Mouse (Mus musculus): ENCODE results near the gene Ankrd22. TPM values are rescaled to one million over a fixed set of nuclear protein-coding genes. Genes with fewer than 3 reads are reported as not detected.

The Ankrd22 gene
- polyA plus RNA-seq, 1 experiment from 2014 or later, result 0.16 TPM

DNA sequence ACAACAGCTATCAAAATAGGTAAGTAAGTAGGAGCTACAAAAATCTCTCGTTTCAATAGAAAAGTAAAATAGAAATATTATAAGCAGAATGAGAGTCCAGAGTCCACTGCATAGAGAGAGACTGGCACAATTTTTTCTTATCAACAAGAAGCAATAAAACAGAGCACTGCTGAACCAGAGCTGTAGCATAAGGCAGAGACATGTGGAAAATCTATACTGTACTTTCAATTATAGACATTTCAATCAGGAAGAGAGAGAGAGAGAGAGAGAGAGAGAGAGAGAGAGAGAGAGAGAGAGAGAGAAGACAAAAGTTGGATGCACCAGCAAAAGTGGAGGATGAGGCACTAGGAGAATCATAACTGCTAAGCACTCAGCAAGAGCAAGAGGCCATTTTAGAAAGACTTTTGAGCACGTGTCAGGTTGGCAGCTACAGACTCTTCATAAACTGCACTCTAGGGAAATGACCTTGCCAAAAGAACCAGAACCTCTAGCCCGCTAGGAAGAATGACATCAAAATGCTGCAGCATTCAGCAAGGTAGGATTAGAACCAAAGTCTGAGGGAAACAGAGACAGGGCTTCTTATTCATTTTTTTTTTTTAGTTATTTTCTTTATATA is 26.3 kb downstream of the Ankrd22 start:
- Histone ChIP-seq H3K27ac (no peak overlapping the region), H3K27me3 (no peaks in the 10 kb centered on the region), H3K4me3 (replicated peaks) (no peak overlapping the region), H3K4me2 (no peak overlapping the region), H3K9ac (no peak overlapping the region), H3K9me3 (replicated peaks) (no peaks in the 10 kb centered on the region), H3K36me3 (no peaks in the 10 kb centered on the region), H3K4me1 (replicated peaks) (no peaks in the 10 kb centered on the region)
- 51% methylated on average over 3 of the region's 3 CpGs for WGBS (ENCODE audit: insufficient replicate concordance)
- ATAC-seq (ENCODE audit: low read depth) (no peak), DNase-seq (no peak)

DNA sequence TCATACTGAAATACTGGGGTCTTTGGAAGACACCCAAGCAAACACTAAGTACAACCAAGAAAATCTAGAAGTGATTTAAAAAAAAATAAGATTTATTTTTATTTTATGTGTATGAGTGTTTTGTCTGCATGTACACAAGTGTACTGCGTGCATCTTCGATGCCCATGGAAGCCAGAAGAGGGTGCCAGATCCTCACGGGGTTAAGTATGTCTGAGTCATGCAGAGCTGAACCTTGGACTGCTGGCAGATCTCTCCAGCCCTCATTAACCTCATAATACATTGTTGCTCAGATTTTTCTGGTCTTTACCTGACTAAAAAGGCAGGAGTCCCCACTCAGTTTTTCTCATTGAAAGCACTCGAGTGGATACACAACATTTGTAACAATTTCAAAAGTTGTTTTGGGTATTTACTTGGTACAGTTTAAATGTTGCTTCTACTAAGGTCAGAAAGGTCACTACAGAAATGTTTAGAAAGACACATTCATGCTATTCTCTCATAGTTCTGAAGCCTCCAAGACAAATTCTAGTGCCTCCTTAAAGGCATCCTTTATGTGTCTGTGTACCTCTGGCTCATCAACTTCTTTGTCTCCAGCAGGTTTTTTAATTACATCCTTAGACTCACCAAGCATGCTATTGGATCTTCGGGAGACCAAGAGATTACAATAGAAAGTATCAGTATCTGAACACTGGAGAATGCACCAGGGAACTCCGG is 27.0 kb downstream of the Ankrd22 start:
- Histone ChIP-seq H3K9ac (no peak overlapping the region), H3K36me3 (no peaks in the 10 kb centered on the region), H3K4me1 (replicated peaks) (no peaks in the 10 kb centered on the region), H3K9me3 (replicated peaks) (no peaks in the 10 kb centered on the region), H3K27ac (no peak overlapping the region), H3K4me3 (replicated peaks) (no peak overlapping the region), H3K4me2 (no peak overlapping the region), H3K27me3 (no peaks in the 10 kb centered on the region)
- ATAC-seq (ENCODE audit: low read depth) (no peak), DNase-seq (no peak)
- WGBS (ENCODE audit: insufficient replicate concordance), result 62% methylated on average over 6 of the region's 6 CpGs

DNA sequence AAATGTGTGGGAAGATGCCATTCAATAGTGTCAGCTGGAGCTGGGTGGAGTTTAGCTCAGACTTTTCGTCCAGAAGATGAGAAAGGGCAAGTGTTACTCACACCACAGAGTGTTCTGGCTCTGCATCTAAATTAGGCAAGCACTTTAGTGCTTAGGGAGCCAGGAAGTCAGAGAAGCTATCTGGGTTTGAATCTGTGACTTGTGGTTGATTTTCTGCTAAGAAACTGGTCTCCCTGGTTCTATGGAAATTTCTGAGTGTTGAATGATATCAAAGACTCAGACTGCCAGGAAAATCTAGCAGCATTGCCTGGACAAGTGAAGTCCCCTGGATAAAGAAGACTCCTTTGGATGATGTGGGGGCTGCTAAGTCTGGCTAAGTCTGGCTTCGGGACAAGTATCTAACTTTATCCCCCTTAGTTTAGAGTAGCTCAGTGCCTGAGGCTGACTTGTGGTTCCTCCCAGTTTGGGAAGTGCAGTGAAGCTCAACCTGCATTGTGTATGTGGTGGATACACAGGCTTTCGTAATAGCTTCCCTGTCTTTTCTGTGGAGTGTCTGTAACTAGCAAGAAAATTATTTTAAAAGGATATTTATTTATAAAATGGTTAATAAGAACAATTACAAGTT is 45.6 kb downstream of the Ankrd22 start:
- Histone ChIP-seq H3K27me3 (no peaks in the 10 kb centered on the region), H3K9me3 (replicated peaks) (no peaks in the 10 kb centered on the region), H3K36me3 (no peaks in the 10 kb centered on the region), H3K4me2 (no peak overlapping the region), H3K27ac (no peak overlapping the region), H3K4me1 (replicated peaks) (no peaks in the 10 kb centered on the region), H3K9ac (no peak overlapping the region), H3K4me3 (replicated peaks) (no peak overlapping the region)
- no peak for DNase-seq
- no peak for ATAC-seq (ENCODE audit: low read depth)
- 26% methylated on average over 3 of the region's 3 CpGs for WGBS (ENCODE audit: insufficient replicate concordance)

DNA sequence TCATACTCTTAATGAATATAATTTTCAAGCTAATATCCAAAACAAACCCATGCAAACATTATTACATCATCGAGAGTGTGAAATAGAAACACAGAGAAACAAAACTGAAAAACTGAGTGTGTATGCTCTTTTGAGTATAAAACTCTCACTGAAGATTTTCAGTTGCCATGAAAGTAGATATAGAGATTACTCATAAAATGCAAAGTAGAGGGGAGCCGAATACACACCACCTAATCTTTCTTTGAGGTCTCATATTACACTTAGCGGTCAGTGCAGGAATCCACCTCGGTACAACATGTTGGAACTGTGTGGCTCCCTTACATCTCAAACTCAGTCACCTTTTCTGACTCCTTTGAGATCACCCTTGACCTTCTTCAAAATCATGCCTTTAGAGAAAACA is 46.2 kb downstream of the Ankrd22 start:
- no peak overlapping the region for H3K9ac ChIP-seq
- ATAC-seq (ENCODE audit: low read depth) (no peak), DNase-seq (no peak)
- WGBS (ENCODE audit: insufficient replicate concordance), result 68% methylated on average over 4 of the region's 4 CpGs
- no peaks in the 10 kb centered on the region for H3K36me3 ChIP-seq
- no peak overlapping the region for H3K4me3 ChIP-seq (replicated peaks)
- no peak overlapping the region for H3K4me2 ChIP-seq
- H3K4me1 ChIP-seq (replicated peaks), result no peaks in the 10 kb centered on the region
- no peak overlapping the region for H3K27ac ChIP-seq
- H3K9me3 ChIP-seq (replicated peaks), result no peaks in the 10 kb centered on the region
- no peaks in the 10 kb centered on the region for H3K27me3 ChIP-seq

DNA sequence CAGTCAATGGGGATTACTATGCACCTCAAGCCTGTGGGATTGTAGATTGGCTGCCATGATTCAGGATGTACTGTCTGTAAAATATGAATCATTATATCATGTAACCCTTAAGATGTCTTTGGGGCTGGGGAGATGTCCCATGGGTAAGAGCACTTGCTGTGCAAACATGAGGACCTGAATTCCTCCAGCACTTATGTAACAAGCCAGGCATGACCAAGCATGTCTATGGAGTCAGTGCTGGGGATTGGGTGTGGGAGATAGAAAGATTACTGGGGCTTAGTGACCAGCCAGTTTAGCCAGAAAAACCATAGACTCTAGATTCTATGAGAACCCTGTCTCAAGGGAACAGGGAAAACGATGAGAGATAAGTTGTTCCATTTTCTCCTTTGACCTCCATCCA is 46.8 kb downstream of the Ankrd22 start:
- Histone ChIP-seq H3K4me2 (no peak overlapping the region), H3K27me3 (no peaks in the 10 kb centered on the region), H3K4me3 (replicated peaks) (no peak overlapping the region), H3K9me3 (replicated peaks) (no peaks in the 10 kb centered on the region), H3K9ac (no peak overlapping the region), H3K4me1 (replicated peaks) (no peaks in the 10 kb centered on the region), H3K36me3 (no peaks in the 10 kb centered on the region), H3K27ac (no peak overlapping the region)
- WGBS (ENCODE audit: insufficient replicate concordance), result 41% methylated on average over 1 of the region's 1 CpGs
- DNase-seq (no peak), ATAC-seq (ENCODE audit: low read depth) (no peak)

DNA sequence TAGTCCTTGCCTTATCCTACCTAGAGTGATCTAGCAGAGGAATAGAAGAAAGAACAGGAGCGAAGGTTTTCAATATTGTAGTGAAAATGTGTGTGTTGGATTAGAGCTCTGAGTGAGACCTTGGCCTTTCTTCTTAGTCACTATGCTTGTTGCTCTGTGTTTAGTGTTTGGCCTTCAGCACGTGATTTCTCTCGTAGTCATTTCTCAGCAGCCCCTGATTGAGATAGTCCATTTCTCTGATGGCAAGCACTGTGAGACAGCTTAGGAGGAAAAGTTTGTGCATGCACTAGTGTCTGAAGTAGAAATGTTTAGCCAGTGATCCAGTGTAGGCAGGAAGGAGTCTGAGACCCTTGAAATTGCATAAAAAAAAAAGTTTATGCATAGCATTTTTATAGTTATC is 61.0 kb downstream of the Ankrd22 start:
- 76% methylated on average over 3 of the region's 3 CpGs for WGBS (ENCODE audit: insufficient replicate concordance)
- Histone ChIP-seq H3K27ac (no peak overlapping the region), H3K4me1 (replicated peaks) (no peaks in the 10 kb centered on the region), H3K9ac (no peak overlapping the region), H3K27me3 (no peaks in the 10 kb centered on the region), H3K36me3 (no peaks in the 10 kb centered on the region), H3K4me3 (replicated peaks) (no peak overlapping the region), H3K4me2 (no peak overlapping the region), H3K9me3 (replicated peaks) (no peaks in the 10 kb centered on the region)
- ATAC-seq (ENCODE audit: low read depth), result no peak
- no peak for DNase-seq

DNA sequence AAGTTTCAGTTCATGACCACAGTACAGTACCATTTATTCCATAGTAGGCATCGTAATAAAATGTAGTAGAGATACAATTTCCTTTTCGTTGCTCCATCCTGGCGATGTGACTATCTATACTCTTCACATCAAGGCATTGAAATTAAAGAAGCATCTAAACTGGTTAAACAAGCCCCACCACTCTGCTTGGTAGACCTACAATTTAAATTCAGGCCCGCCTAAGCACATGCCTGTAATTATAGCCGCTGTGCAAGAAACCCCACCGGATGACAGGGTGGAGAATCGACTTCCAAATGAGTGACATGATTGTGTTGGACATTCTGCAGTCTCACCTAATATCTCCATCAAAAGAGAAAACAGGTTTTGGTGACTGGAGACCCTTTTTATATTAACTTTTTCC is 64.0 kb downstream of the Ankrd22 start:
- DNase-seq, result no peak
- Histone ChIP-seq H3K27ac (no peak overlapping the region), H3K9me3 (replicated peaks) (no peaks in the 10 kb centered on the region), H3K4me3 (replicated peaks) (no peak overlapping the region), H3K4me1 (replicated peaks) (no peaks in the 10 kb centered on the region), H3K36me3 (no peaks in the 10 kb centered on the region), H3K27me3 (no peaks in the 10 kb centered on the region), H3K4me2 (no peak overlapping the region), H3K9ac (no peak overlapping the region)
- no peak for ATAC-seq (ENCODE audit: low read depth)
- WGBS (ENCODE audit: insufficient replicate concordance), result 64% methylated on average over 7 of the region's 7 CpGs

DNA sequence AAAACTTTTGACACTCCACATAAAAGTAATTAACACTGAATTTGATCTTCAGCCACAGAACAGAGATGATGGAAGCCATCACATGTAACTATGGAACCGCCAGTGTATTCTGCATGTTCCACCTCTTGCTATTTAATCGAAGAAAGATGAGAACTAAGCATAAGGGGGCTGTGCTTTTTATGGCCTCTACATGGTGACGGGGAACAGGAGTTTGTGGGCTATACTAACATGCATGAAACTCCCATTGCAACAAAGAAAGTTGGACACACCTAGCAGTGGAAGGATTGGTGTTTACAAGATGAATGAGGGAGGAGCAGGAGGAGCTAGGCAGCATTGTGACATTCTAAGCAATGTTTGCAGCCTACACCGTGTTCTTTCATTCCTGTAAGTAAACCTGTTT is 65.2 kb downstream of the Ankrd22 start, which contains the start of gene Lipm:
Gene Lipm (plus strand): TSS at position 301 of the 400 bp plus-strand sequence.
- Histone ChIP-seq H3K9me3 (replicated peaks) (no peaks in the 10 kb centered on the region), H3K27me3 (no peaks in the 10 kb centered on the region), H3K4me1 (replicated peaks) (no peaks in the 10 kb centered on the region), H3K36me3 (no peaks in the 10 kb centered on the region), H3K4me3 (replicated peaks) (no peak within 1 kb of the TSS), H3K4me2 (no peak within 1 kb of the TSS), H3K9ac (no peak within 1 kb of the TSS), H3K27ac (no peak within 1 kb of the TSS)
- DNase-seq (no peak), ATAC-seq (ENCODE audit: low read depth) (no peak)
- 54% methylated on average over 4 of the region's 4 CpGs for WGBS (ENCODE audit: insufficient replicate concordance)

DNA sequence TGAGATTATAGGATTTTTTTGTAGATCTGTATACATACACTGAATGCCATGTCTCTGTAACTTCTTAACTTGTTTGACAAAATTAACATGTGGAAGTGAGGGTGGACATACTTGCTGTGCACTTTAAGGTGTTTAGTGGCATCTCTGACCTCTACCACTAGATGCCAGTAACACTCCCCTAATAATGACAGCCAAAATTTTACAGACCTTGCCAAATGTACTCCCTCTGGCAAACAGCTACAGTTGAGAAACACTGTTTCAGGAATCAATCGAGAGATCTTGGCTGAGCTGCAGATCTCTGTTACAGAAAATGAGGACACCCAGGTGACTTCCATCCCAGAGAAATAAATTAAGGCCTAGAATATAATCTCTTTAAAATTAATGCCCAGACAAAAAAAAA is 69.6 kb downstream of the Ankrd22 start:
- Histone ChIP-seq H3K4me2 (no peak overlapping the region), H3K4me1 (replicated peaks) (no peaks in the 10 kb centered on the region), H3K9me3 (replicated peaks) (no peaks in the 10 kb centered on the region), H3K36me3 (no peaks in the 10 kb centered on the region), H3K9ac (no peak overlapping the region), H3K27me3 (no peaks in the 10 kb centered on the region), H3K27ac (no peak overlapping the region), H3K4me3 (replicated peaks) (no peak overlapping the region)
- ATAC-seq (ENCODE audit: low read depth), result no peak
- no peak for DNase-seq
- 55% methylated on average over 1 of the region's 1 CpGs for WGBS (ENCODE audit: insufficient replicate concordance)

DNA sequence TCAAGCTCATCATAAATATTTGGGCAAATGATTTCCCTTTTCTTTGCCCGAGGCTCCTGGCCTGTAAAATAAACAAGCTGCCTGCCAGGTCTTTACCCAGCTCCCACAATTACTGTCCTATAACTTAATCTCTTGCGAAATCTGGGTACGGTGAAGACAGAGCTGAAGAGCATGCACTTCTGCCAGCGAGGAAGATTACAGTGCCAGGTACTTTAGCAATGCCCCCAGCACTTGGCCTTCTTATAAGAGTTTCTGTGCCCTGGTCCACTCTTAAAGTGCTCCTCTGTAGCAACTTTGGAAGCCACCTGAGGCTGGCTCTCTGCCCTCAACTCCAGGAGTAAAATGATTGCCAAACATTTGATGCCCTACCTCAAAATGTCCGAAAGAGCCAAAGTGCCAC is 70.5 kb downstream of the Ankrd22 start:
- no peak overlapping the region for H3K4me3 ChIP-seq (replicated peaks)
- no peak overlapping the region for H3K9ac ChIP-seq
- 57% methylated on average over 5 of the region's 5 CpGs for WGBS (ENCODE audit: insufficient replicate concordance)
- no peaks in the 10 kb centered on the region for H3K36me3 ChIP-seq
- no peaks in the 10 kb centered on the region for H3K4me1 ChIP-seq (replicated peaks)
- DNase-seq, result no peak
- H3K27ac ChIP-seq, result no peak overlapping the region
- H3K9me3 ChIP-seq (replicated peaks), result no peaks in the 10 kb centered on the region
- H3K4me2 ChIP-seq, result no peak overlapping the region
- no peak for ATAC-seq (ENCODE audit: low read depth)
- no peaks in the 10 kb centered on the region for H3K27me3 ChIP-seq

DNA sequence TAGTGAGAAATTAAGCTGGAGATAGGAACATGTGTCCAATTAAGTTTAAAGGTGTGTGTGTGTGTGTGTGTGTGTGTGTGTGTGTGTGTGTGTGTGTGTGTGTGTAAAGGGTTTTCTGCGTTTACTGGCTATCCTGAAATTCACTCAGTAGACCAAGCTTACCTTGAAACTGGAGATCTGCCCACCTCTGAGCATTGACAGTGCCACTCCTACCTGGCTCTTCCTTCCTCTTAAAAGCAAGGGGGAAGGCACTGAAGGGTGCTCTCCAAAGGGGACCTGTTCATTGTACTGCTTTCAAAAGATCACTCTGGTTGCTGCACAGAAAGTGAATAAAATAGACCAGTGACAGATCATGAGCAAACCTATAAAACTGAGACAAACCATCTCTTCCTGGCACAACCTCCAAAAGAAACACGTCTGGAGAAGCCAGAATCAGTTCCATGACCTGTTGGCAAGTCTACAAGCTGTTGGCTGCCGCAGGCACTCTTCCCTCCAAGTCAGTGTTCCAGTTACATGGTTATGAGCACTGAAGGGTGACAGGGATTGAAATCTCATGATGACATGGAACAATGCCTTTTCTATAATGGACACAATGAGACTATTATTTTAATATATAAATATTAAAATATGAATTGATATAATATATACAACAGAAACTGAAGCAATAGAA is 76.7 kb downstream of the Ankrd22 start:
- WGBS (ENCODE audit: insufficient replicate concordance), result 55% methylated on average over 3 of the region's 3 CpGs
- H3K4me3 ChIP-seq (replicated peaks), result no peak overlapping the region
- H3K9me3 ChIP-seq (replicated peaks), result no peaks in the 10 kb centered on the region
- ATAC-seq (ENCODE audit: low read depth), result no peak
- H3K9ac ChIP-seq, result no peak overlapping the region
- H3K27me3 ChIP-seq, result no peaks in the 10 kb centered on the region
- no peaks in the 10 kb centered on the region for H3K4me1 ChIP-seq (replicated peaks)
- DNase-seq, result no peak
- no peak overlapping the region for H3K27ac ChIP-seq
- no peak overlapping the region for H3K4me2 ChIP-seq
- H3K36me3 ChIP-seq, result no peaks in the 10 kb centered on the region
